1 mouse cellular context compared by ENCODE assay signal in genomic region chr15:98587751-98588150, GRCm38 (mm10).
TF ChIP-seq lines count a peak whose summit lies in the region.

No protein-coding gene starts in this region.

TF ChIP-seq in MEL, 35 proteins besides CTCF, POLR2A, EP300 and RAD21 (continued from another document):
- no peak for TF ChIP-seq UBTF (IDR thresholded peaks at IDR 0.05; ENCODE audit: borderline replicate concordance, insufficient read depth, low read depth, low read length)
- TF ChIP-seq SIN3A (IDR thresholded peaks at IDR 0.05; ENCODE audit: low read length) = peak; percentile 94
- TF ChIP-seq ELF1 (IDR thresholded peaks at IDR 0.05; ENCODE audit: low read depth, low read length) = 0 out of 2 replicates have a peak, but pooled peaks have one; percentile 26
- TF ChIP-seq RCOR1 (IDR thresholded peaks at IDR 0.05; ENCODE audit: low read depth, low read length) = peak; percentile 72
- TF ChIP-seq BHLHE40 (IDR thresholded peaks at IDR 0.05; ENCODE audit: borderline replicate concordance, low read depth, low read length) = peak; percentile 86
- 0 out of 2 replicates have a peak, but pooled peaks have one; percentile 20 for TF ChIP-seq ZC3H11A (IDR thresholded peaks at IDR 0.05; ENCODE audit: low read depth, low read length)
- TF ChIP-seq USF1 (IDR thresholded peaks at IDR 0.05; ENCODE audit: low read depth, low read length) = peak; percentile 91
- no peak for TF ChIP-seq MYB (IDR thresholded peaks at IDR 0.05; ENCODE audit: low read depth, low read length)
- TF ChIP-seq ZNF384 (IDR thresholded peaks at IDR 0.05; ENCODE audit: low read depth, low read length) = peak; percentile 93
- TF ChIP-seq KAT2A (conservative IDR thresholded peaks at IDR 0.05; ENCODE audit: low read depth, low read length) = no peak
- TF ChIP-seq SMC3 (IDR thresholded peaks at IDR 0.05; ENCODE audit: low read depth, low read length) = no peak
- no peak for TF ChIP-seq CHD1 (IDR thresholded peaks at IDR 0.05; ENCODE audit: low read depth, low read length)
- peak; percentile 79 for TF ChIP-seq ETS1 (IDR thresholded peaks at IDR 0.05; ENCODE audit: low read depth, low read length)
- TF ChIP-seq TCF12 (IDR thresholded peaks at IDR 0.05; ENCODE audit: low read depth, low read length) = peak; percentile 77
- TF ChIP-seq POLR2AphosphoS5 (IDR thresholded peaks at IDR 0.05; ENCODE audit: borderline replicate concordance, low read depth, low read length) = no peak
- peak; percentile 95 for TF ChIP-seq MAX (IDR thresholded peaks at IDR 0.05; ENCODE audit: low read length)
- no peak for TF ChIP-seq JUND (IDR thresholded peaks at IDR 0.05; ENCODE audit: low read depth, low read length)
- no peak for TF ChIP-seq CHD2 (IDR thresholded peaks at IDR 0.05; ENCODE audit: low read length)
- TF ChIP-seq NRF1 (IDR thresholded peaks at IDR 0.05; ENCODE audit: insufficient read depth, low read depth, low read length, poor library complexity, severe bottlenecking) = no peak
- TF ChIP-seq MYC (IDR thresholded peaks at IDR 0.05; ENCODE audit: low read depth, low read length) = peak; percentile 94
- TF ChIP-seq MAFK (IDR thresholded peaks at IDR 0.05; ENCODE audit: borderline replicate concordance, low read depth, low read length) = 0 out of 2 replicates have a peak, but pooled peaks have one; percentile 16
- peak; percentile 47; the same call in 1 of the 2 replicates for TF ChIP-seq POLR2AphosphoS2 (IDR thresholded peaks at IDR 0.05; ENCODE audit: low read length)
- TF ChIP-seq USF2 (IDR thresholded peaks at IDR 0.05; ENCODE audit: borderline replicate concordance in 1 of 2, insufficient read depth in 1 of 2, low read depth in 1 of 2, low read length in 2 of 2) = peak in 1 of 2 experiments; percentile 63; a peak in 1 of 4 replicates
- no peak for TF ChIP-seq ZKSCAN1 (IDR thresholded peaks at IDR 0.05; ENCODE audit: low read depth, low read length)
- TF ChIP-seq HCFC1 (IDR thresholded peaks at IDR 0.05; ENCODE audit: low read depth, low read length) = peak; percentile 34; the same call in 1 of the 2 replicates
- no peak for TF ChIP-seq MEF2A (IDR thresholded peaks at IDR 0.05; ENCODE audit: extremely low read depth, insufficient replicate concordance, low read depth, low read length, poor library complexity, severe bottlenecking)
- peak; percentile 77 for TF ChIP-seq GATA1 (IDR thresholded peaks at IDR 0.05; ENCODE audit: low read depth, low read length)
- TF ChIP-seq GABPA (IDR thresholded peaks at IDR 0.05; ENCODE audit: low read depth, low read length) = no peak
TF ChIP-seq in MEL: peak in this region for 20.
